In the genomic region with DNA sequence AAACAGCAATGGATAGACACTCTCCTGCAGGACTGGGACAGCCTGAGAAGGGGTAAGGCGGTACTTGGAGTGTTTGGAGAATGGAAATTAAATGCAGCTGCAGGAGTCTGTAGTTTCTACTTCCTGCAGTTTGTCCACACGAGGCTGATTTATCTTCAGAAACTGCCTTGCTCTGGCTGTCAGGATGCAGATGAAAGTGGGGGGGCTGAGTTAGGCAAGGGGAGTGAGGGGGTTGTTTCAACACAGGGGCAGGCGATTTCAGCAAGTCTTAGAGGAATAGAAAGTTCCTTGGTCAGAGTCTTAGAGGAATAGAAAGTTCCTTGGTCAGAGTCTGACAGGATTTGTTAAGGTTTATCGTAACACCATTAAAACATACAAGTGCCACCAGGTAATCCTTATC, we compare ENCODE assay signal across 23 mouse cellular contexts. TPM values are rescaled to one million over a fixed set of nuclear protein-coding genes. Genes with fewer than 3 reads are reported as not detected.
DNase-seq lines count a peak whose midpoint lies in the region; ATAC-seq lines count a peak whose summit lies in the region.
"Had no signal": no experiment of that assay in that cellular context is flagged by ENCODE, and none has a peak within 500 bp of the region (broad histone marks: within the 10 kb centered on the region; RNA-seq: fewer than 3 reads in every experiment).

No protein-coding gene starts in this region.

- ATAC-seq in embryonic facial prominence, embryonic 11.5 days (replicated peaks; ENCODE audit: insufficient number of reproducible peaks, low FRiP score, low TSS enrichment, low read depth), result no peak
- ATAC-seq in granulocyte monocyte progenitor cell, adult 5-6 weeks (replicated peaks; ENCODE audit: poor library complexity, severe bottlenecking), result peak; percentile 95
- ATAC-seq in megakaryocyte, adult 5-6 weeks (ENCODE audit: poor library complexity, severe bottlenecking), result peak; percentile 90
- ATAC-seq: forebrain, embryonic 13.5 days; inflammation-experienced regulatory T-cells, adult 6 months; liver, embryonic 12.5 days had no signal

- H3K9me3 ChIP-seq in embryonic facial prominence, embryonic 11.5 days (replicated peaks; ENCODE audit: control insufficient read depth, low read length), result no peaks in the 10 kb centered on the region
- H3K9me3 ChIP-seq in embryonic facial prominence, embryonic 10.5 days, result no peaks in the 10 kb centered on the region
- H3K9me3 ChIP-seq: forebrain, embryonic 13.5 days; hindbrain, embryonic 12.5 days; kidney, embryonic 15.5 days; liver, embryonic 12.5 days; neural tube, embryonic 15.5 days; stomach, embryonic 15.5 days had no signal

- 76% methylated on average over 4 of the region's 4 CpGs for WGBS in embryonic facial prominence, embryonic 11.5 days
- 68% methylated on average over 4 of the region's 4 CpGs for WGBS in embryonic facial prominence, embryonic 10.5 days

- H3K9ac ChIP-seq in embryonic facial prominence, embryonic 11.5 days (replicated peaks; ENCODE audit: low read length), result no peak overlapping the region
- H3K9ac ChIP-seq: forebrain, embryonic 13.5 days; hindbrain, embryonic 12.5 days; kidney, embryonic 15.5 days; liver, embryonic 12.5 days; lung, embryonic 14.5 days; neural tube, embryonic 15.5 days; stomach, embryonic 15.5 days had no signal

- peak; percentile 38 for DNase-seq in embryonic facial prominence, embryonic 11.5 days (ENCODE audit: low spot score)
- DNase-seq in embryonic facial prominence, embryonic 10.5 days (ENCODE audit: low spot score), result no peak
- peak; percentile 53 for DNase-seq in NIH3T3 (ENCODE audit: low read depth)
- DNase-seq in left cerebral cortex, adult 11 months (ENCODE audit: low spot score), result no peak
- no peak for DNase-seq in kidney, adult 8-10 months
- no peak for DNase-seq in thymus, postnatal 36 days
- DNase-seq: B cell, adult 2 months; cerebellum, adult 9-10 months; gastrocnemius, postnatal 14 days; lung, embryonic 14.5 days; midbrain, embryonic 14.5 days; right cerebral cortex, postnatal 14 days; thymus, adult 18-20 months had no signal

- H3K36me3 ChIP-seq in embryonic facial prominence, embryonic 11.5 days (replicated peaks; ENCODE audit: control insufficient read depth, insufficient read depth, low read depth, low read length), result no peaks in the 10 kb centered on the region
- no peaks in the 10 kb centered on the region for H3K36me3 ChIP-seq in embryonic facial prominence, embryonic 10.5 days (replicated peaks)
- H3K36me3 ChIP-seq: hindbrain, embryonic 12.5 days; kidney, embryonic 15.5 days; liver, embryonic 12.5 days; neural tube, embryonic 15.5 days; stomach, embryonic 15.5 days had no signal

- H3K27ac ChIP-seq in embryonic facial prominence, embryonic 11.5 days (replicated peaks; ENCODE audit: low read depth, low read length), result no peak overlapping the region
- H3K27ac ChIP-seq in embryonic facial prominence, embryonic 10.5 days (replicated peaks), result no peak overlapping the region
- H3K27ac ChIP-seq: forebrain, embryonic 13.5 days; hindbrain, embryonic 12.5 days; kidney, embryonic 15.5 days; liver, embryonic 12.5 days; neural tube, embryonic 15.5 days; stomach, embryonic 15.5 days had no signal

- H3K27me3 ChIP-seq in embryonic facial prominence, embryonic 11.5 days (ENCODE audit: control insufficient read depth, insufficient read depth, low read length), result no peaks in the 10 kb centered on the region
- no peaks in the 10 kb centered on the region for H3K27me3 ChIP-seq in embryonic facial prominence, embryonic 10.5 days (replicated peaks; ENCODE audit: low read depth, poor library complexity, severe bottlenecking)
- H3K27me3 ChIP-seq: forebrain, embryonic 13.5 days; hindbrain, embryonic 12.5 days; kidney, embryonic 15.5 days; liver, embryonic 12.5 days; neural tube, embryonic 15.5 days; stomach, embryonic 15.5 days had no signal

- H3K4me2 ChIP-seq in embryonic facial prominence, embryonic 11.5 days (ENCODE audit: low read depth, low read length), result no peak overlapping the region
- H3K4me2 ChIP-seq: forebrain, embryonic 13.5 days; hindbrain, embryonic 12.5 days; kidney, embryonic 15.5 days; liver, embryonic 12.5 days; lung, embryonic 14.5 days; neural tube, embryonic 15.5 days; stomach, embryonic 15.5 days had no signal

- no peaks in the 10 kb centered on the region for H3K4me1 ChIP-seq in embryonic facial prominence, embryonic 11.5 days (ENCODE audit: control insufficient read depth, insufficient read depth, low read length)
- H3K4me1 ChIP-seq in embryonic facial prominence, embryonic 10.5 days, result no peaks in the 10 kb centered on the region
- H3K4me1 ChIP-seq: forebrain, embryonic 13.5 days; hindbrain, embryonic 12.5 days; kidney, embryonic 15.5 days; liver, embryonic 12.5 days; neural tube, embryonic 15.5 days; stomach, embryonic 15.5 days had no signal

- H3K4me3 ChIP-seq in embryonic facial prominence, embryonic 11.5 days (ENCODE audit: low read depth, low read length), result no peak overlapping the region
- no peak overlapping the region for H3K4me3 ChIP-seq in embryonic facial prominence, embryonic 10.5 days
- H3K4me3 ChIP-seq: erythroblast, embryonic 14.5 days; forebrain, embryonic 13.5 days; hindbrain, embryonic 12.5 days; kidney, embryonic 15.5 days; liver, embryonic 12.5 days; neural tube, embryonic 15.5 days; stomach, embryonic 15.5 days had no signal

RNA-seq across cellular contexts. Expression of gene C1galt1c1, which starts 7.3 kb away (rescaled TPM):
- 23.2 and 26.1 TPM in 2 replicates for polyA plus RNA-seq in embryonic facial prominence, embryonic 11.5 days (2014; fragmentation: Nextera tagmentation; extraction: Ambion mirVana)
- 15.8 and 17.0 TPM in 2 replicates for polyA plus RNA-seq in embryonic facial prominence, embryonic 10.5 days (2016; fragmentation: Nextera tagmentation; extraction: Ambion mirVana)
- 73.9 and 82.5 TPM in 2 replicates for total RNA-seq in granulocyte monocyte progenitor cell, adult 5-6 weeks (2014; fragmentation: Nextera tagmentation)
- 97.2 and 112 TPM in 2 replicates for total RNA-seq in granulocyte monocyte progenitor cell, adult 5-6 weeks (2017)
- total RNA-seq in megakaryocyte, adult 5-6 weeks (2015), result 347 and 386 TPM in 2 replicates
- 408 and 475 TPM in 2 replicates for total RNA-seq in megakaryocyte, adult 5-6 weeks (2017)

RNA-seq across cellular contexts. Expression of gene Mcts1, which starts 41.8 kb away (rescaled TPM):
- 94.1 and 105 TPM in 2 replicates for polyA plus RNA-seq in embryonic facial prominence, embryonic 11.5 days (2014; fragmentation: Nextera tagmentation; extraction: Ambion mirVana)
- 69.3 and 74.1 TPM in 2 replicates for polyA plus RNA-seq in embryonic facial prominence, embryonic 10.5 days (2016; fragmentation: Nextera tagmentation; extraction: Ambion mirVana)
- total RNA-seq in granulocyte monocyte progenitor cell, adult 5-6 weeks (2014; fragmentation: Nextera tagmentation), result 107 and 143 TPM in 2 replicates
- 59.6 and 80.6 TPM in 2 replicates for total RNA-seq in granulocyte monocyte progenitor cell, adult 5-6 weeks (2017)
- 131 and 160 TPM in 2 replicates for total RNA-seq in megakaryocyte, adult 5-6 weeks (2015)
- total RNA-seq in megakaryocyte, adult 5-6 weeks (2017), result 46.3 and 67.0 TPM in 2 replicates

Comparison
In these comparisons a context has a peak if more than half of its experiments do, and no peak if none do; other contexts are left out.
1. DNase-seq: peak in embryonic facial prominence, embryonic 11.5 days (single experiment) and NIH3T3 (single experiment); none in embryonic facial prominence, embryonic 10.5 days (single experiment), left cerebral cortex, adult 11 months (single experiment), kidney, adult 8-10 months (0 of 2) and thymus, postnatal 36 days (0 of 2).